Mouse (Mus musculus) myocyte (in vitro differentiated cells): ENCODE data around the gene Pirb. TPM values are rescaled to one million over a fixed set of nuclear protein-coding genes. Genes with fewer than 3 reads are reported as not detected.

ENCODE experiments used
- H3K27me3 ChIP-seq: one replicate; pipeline ENCODE4 v1.6.1; 2011; ENCODE audit not compliant: control insufficient read depth, insufficient read depth, insufficient read length
- H3K36me3 ChIP-seq: one replicate; pipeline ENCODE4 v1.6.1; 2011; ENCODE audit not compliant: control insufficient read depth, insufficient read depth
- H3K4me2 ChIP-seq: one replicate; pipeline ENCODE4 v1.6.1; 2011; ENCODE audit warnings: low read depth, control low read depth
- H3K4me3 ChIP-seq: one replicate; pipeline ENCODE4 v1.5.1; 2011; ENCODE audit warnings: mild to moderate bottlenecking, control low read depth, moderate library complexity
- H3K79me2 ChIP-seq: one replicate; pipeline ENCODE4 v1.6.1; 2011; ENCODE audit not compliant: control insufficient read depth, insufficient read depth
- H3ac ChIP-seq: one replicate; pipeline ENCODE4 v1.6.1; 2011; ENCODE audit not compliant: control insufficient read depth, insufficient read length
- CEBPB ChIP-seq: IDR thresholded peaks from 2 replicates; pipeline ENCODE4 v1.6.1; 2011; ENCODE audit warnings: mild to moderate bottlenecking, moderate library complexity; ENCODE audit not compliant: poor library complexity, insufficient read depth, severe bottlenecking
- E2F4 ChIP-seq: IDR thresholded peaks from one replicate; pipeline ENCODE4 v1.6.1; 2011; ENCODE audit warnings: mild to moderate bottlenecking, control low read depth, moderate library complexity; ENCODE audit not compliant: insufficient read depth
- MAX ChIP-seq: IDR thresholded peaks from one replicate; pipeline ENCODE4 v1.6.1; 2011; ENCODE audit warnings: low read depth, mild to moderate bottlenecking, control low read depth
- MYOD1 ChIP-seq, 3 experiments: IDR thresholded peaks; one replicate each; pipeline ENCODE4 v1.6.1; 2011; ENCODE audit warnings: control low read depth in 2 of 3, low read depth in 2 of 3, mild to moderate bottlenecking in 2 of 3, moderate library complexity in 1 of 3; ENCODE audit not compliant: insufficient read length in 2 of 3, control insufficient read depth in 1 of 3
- MYOG ChIP-seq, 3 experiments: IDR thresholded peaks; one replicate each; pipeline ENCODE4 v1.6.1; 2011; ENCODE audit warnings: control low read depth in 2 of 3, low read depth in 2 of 3, mild to moderate bottlenecking in 2 of 3; ENCODE audit not compliant: insufficient read length in 2 of 3, control insufficient read depth in 1 of 3, insufficient read depth in 1 of 3
- POLR2A ChIP-seq: IDR thresholded peaks from one replicate; pipeline ENCODE4 v1.6.1; 2011; ENCODE audit warnings: low read depth, mild to moderate bottlenecking, control low read depth, moderate library complexity; ENCODE audit not compliant: insufficient read length
- POLR2AphosphoS2 ChIP-seq: IDR thresholded peaks from one replicate; pipeline ENCODE4 v1.6.1; 2011; ENCODE audit warnings: low read depth, control low read depth; ENCODE audit not compliant: insufficient read length
- REST ChIP-seq: IDR thresholded peaks from one replicate; pipeline ENCODE4 v1.6.1; 2011; ENCODE audit warnings: mild to moderate bottlenecking, control low read depth, moderate library complexity; ENCODE audit not compliant: insufficient read depth, insufficient read length
- SRF ChIP-seq: IDR thresholded peaks from one replicate; pipeline ENCODE4 v1.6.1; 2011; ENCODE audit warnings: low read depth; ENCODE audit not compliant: control insufficient read depth, insufficient read length
- TCF12 ChIP-seq: IDR thresholded peaks from one replicate; pipeline ENCODE4 v1.6.1; 2011; ENCODE audit warnings: mild to moderate bottlenecking, control low read depth; ENCODE audit not compliant: poor library complexity, insufficient read depth, severe bottlenecking
- TCF3 ChIP-seq: IDR thresholded peaks from one replicate; pipeline ENCODE4 v1.6.1; 2011; ENCODE audit warnings: low read depth, control low read depth; ENCODE audit not compliant: insufficient read length
- USF1 ChIP-seq: IDR thresholded peaks from one replicate; pipeline ENCODE4 v1.6.1; 2011; ENCODE audit warnings: low read depth, mild to moderate bottlenecking, control low read depth, moderate library complexity
- polyA plus RNA-seq: library from polyadenylated mRNA; unstranded; fragments of >200 nt; fragmentation: generic; extraction: Trizol; gene quantifications from one replicate; pipeline ENCODE4 v1.2.1, GENCODE M21; 2012; ENCODE audit warnings: missing spikeins

Pirb gene
- polyA plus RNA-seq, 1 experiment: 0.01 TPM

DNA sequence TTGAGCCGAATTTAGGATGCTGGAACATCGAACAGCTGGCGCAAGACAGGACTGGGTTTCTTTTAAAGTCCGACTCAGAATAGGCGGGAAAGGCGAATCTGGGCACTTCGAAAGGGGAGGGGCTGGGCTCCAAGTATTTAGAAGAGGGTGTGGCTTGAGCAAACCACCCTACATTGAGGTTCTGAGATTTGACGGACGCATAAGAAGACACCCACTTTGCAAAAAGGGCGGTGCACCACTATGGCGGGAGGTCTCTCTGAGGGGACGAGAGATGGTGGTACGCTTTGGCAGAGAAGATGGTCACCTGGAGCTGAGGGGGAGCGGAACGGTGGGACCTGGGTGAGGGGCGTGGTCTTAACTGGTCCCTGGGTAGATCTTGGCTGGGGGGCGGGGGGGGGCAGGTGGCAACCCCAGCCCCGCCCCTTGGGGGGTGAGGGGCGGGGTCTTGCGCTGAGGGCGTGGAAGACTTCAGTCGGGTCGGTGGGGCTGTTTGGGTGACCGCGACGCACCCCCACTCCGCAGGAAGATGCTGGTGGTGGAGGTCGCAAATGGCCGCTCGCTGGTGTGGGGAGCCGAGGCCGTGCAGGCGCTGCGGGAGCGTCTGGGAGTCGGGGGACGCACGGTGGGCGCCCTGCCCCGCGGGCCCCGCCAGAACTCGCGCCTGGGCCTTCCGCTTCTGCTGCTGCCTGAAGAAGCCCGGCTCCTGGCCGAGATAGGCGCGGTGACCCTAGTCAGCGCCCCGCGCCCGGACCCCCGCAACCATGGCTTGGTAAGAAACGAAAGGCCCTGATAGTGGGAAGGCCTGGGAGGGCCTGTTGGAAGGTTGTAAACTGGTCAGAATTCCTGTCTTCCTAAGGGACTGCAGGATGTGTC, 25.9 kb downstream of the Pirb start:
- Histone ChIP-seq H3ac (peak overlapping the region; percentile 70), H3K36me3 (no peaks in the 10 kb centered on the region), H3K4me2 (peak overlapping the region; percentile 87), H3K4me3 (peak overlapping the region; percentile 56), H3K79me2 (peaks cover 16% of the 10 kb centered on the region), H3K27me3 (no peaks in the 10 kb centered on the region)
- TF ChIP-seq TCF12: no peak
- peak; percentile 47 for TF ChIP-seq POLR2A
- no peak for TF ChIP-seq REST

DNA sequence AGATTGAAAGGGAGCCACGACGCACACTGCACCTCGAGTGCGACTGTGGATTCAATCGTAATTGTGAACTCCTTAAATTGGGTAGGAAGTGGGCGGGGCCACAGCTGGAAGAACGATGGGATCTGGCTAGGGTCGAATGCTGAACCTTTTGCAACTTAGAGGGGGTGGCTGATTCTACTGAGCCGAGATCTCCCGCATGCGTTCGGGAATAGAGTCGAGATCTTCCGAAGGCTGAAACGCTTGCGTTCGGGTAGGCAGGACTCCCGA, 26.4 kb downstream of the Pirb start:
- peak overlapping the region; percentile 87 for H3K4me2 ChIP-seq
- H3ac ChIP-seq: peak overlapping the region; percentile 70
- TF ChIP-seq POLR2A: peak; percentile 95
- TF ChIP-seq TCF12: no peak
- TF ChIP-seq REST: no peak
- H3K36me3 ChIP-seq: no peaks in the 10 kb centered on the region
- peak overlapping the region; percentile 56 for H3K4me3 ChIP-seq
- H3K79me2 ChIP-seq: peaks cover 16% of the 10 kb centered on the region
- no peaks in the 10 kb centered on the region for H3K27me3 ChIP-seq

- TF ChIP-seq MYOD1 (IDR thresholded peaks at IDR 0.05; ENCODE audit: control insufficient read depth in 1 of 3, insufficient read length in 2 of 3, low read depth in 2 of 3): no peak
- TF ChIP-seq SRF: no peak
- peak; percentile 31 for TF ChIP-seq E2F4
- peak; percentile 72 for TF ChIP-seq POLR2A
- peak; percentile 89 for TF ChIP-seq POLR2AphosphoS2
- no peak for TF ChIP-seq TCF12
- TF ChIP-seq CEBPB: no peak
- no peak for TF ChIP-seq USF1
- H3K4me3 ChIP-seq: peak within 1 kb of the TSS; percentile 56
- peak within 1 kb of the TSS; percentile 87 for H3K4me2 ChIP-seq
- peaks cover 16% of the 10 kb centered on the region for H3K79me2 ChIP-seq
- H3K27me3 ChIP-seq: no peaks in the 10 kb centered on the region
- peak within 1 kb of the TSS; percentile 70 for H3ac ChIP-seq
- H3K36me3 ChIP-seq: no peaks in the 10 kb centered on the region
These were observed 27.0 kb downstream of the Pirb start, which contains the start of gene Mboat7 for GRCm38 (mm10) chr7:3692987-3693808. Gene Mboat7, minus strand, starts transcription at chr7:3693523.

GRCm38 (mm10) chr7:3692382-3692986, 27.7 kb downstream of the Pirb start, which contains the start of gene Tsen34:
Gene Tsen34, plus strand, starts transcription at chr7:3692863.
- H3K79me2 ChIP-seq: peaks cover 16% of the 10 kb centered on the region
- peak within 1 kb of the TSS; percentile 87 for H3K4me2 ChIP-seq
- H3ac ChIP-seq: peak within 1 kb of the TSS; percentile 70
- H3K27me3 ChIP-seq: no peaks in the 10 kb centered on the region
- no peaks in the 10 kb centered on the region for H3K36me3 ChIP-seq
- peak within 1 kb of the TSS; percentile 56 for H3K4me3 ChIP-seq
- TF ChIP-seq CEBPB (no peak), POLR2AphosphoS2 (no peak), E2F4 (no peak), TCF12 (no peak), POLR2A (no peak), SRF (no peak), MYOD1 (IDR thresholded peaks at IDR 0.05; ENCODE audit: control insufficient read depth in 1 of 3, insufficient read length in 2 of 3, low read depth in 2 of 3) (no peak), REST (no peak), TCF3 (no peak), MYOG (IDR thresholded peaks at IDR 0.05; ENCODE audit: control insufficient read depth in 1 of 3, insufficient read depth in 1 of 3, insufficient read length in 2 of 3, low read depth in 2 of 3) (no peak)

DNA sequence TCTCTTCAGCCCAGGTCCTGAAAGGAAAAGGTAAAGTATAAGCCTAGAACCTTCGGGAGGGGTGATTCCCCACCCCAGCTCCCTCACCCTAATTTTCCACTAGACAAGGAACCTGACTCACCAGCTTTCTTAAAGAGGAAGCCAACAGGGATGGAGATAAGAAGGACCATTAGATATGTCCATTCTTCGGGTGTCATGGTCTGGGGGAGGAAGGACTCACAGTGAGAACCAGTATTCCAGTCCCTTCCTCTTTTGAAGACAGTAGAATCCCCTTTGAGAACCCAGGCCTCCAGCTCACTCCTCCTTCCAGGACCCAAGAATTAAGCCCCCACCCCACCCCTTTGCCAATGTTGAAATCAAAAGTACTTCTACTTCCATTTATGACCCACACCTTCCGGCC, 28.3 kb downstream of the Pirb start:
- H3K4me3 ChIP-seq: peak overlapping the region; percentile 56
- H3K27me3 ChIP-seq: no peaks in the 10 kb centered on the region
- peak overlapping the region; percentile 87 for H3K4me2 ChIP-seq
- peak overlapping the region; percentile 70 for H3ac ChIP-seq
- peaks cover 16% of the 10 kb centered on the region for H3K79me2 ChIP-seq
- no peak for TF ChIP-seq MAX
- no peak for TF ChIP-seq USF1
- no peaks in the 10 kb centered on the region for H3K36me3 ChIP-seq
